Mouse (Mus musculus) heart, embryonic 12.5 days (tissue): ENCODE measurements around the gene Apol7b. TPM values are rescaled to one million over a fixed set of nuclear protein-coding genes. Genes with fewer than 3 reads are reported as not detected.
A peak's percentile ranks its signal among the peaks of the same experiment; 100 is the strongest.
"Not testable (repeated sequence)": the region's sequence is repeated elsewhere in the genome, so short reads cannot be mapped to it uniquely, and the experiment has no call there.

Experiments
- ATAC-seq: fragments of 200-750 bp; cut with Nextera tagmentation; 2 replicates; pipeline ENCODE4 v1.8.0; 2017; ENCODE audit warnings: moderate TSS enrichment, moderate library complexity; ENCODE audit not compliant: insufficient number of reproducible peaks, low FRiP score
- H3K27ac ChIP-seq: fragments of 300-500 bp; sonication (generic); 2 replicates; pipeline ENCODE4 v1.5.1; 2016; ENCODE audit warnings: mild to moderate bottlenecking, moderate library complexity; ENCODE audit not compliant: poor library complexity, severe bottlenecking
- H3K27me3 ChIP-seq: fragments of 300-500 bp; sonication (generic); replicated peaks from 2 replicates; pipeline ENCODE4 v1.6.1; 2016; ENCODE audit warnings: mild to moderate bottlenecking, moderate library complexity
- H3K36me3 ChIP-seq: fragments of 300-500 bp; sonication (generic); 2 replicates; pipeline ENCODE4 v1.6.1; 2016; ENCODE audit warnings: mild to moderate bottlenecking, moderate library complexity
- H3K4me1 ChIP-seq: fragments of 300-500 bp; sonication (generic); replicated peaks from 2 replicates; pipeline ENCODE4 v1.6.1; 2016; ENCODE audit warnings: mild to moderate bottlenecking
- H3K4me2 ChIP-seq: fragments of 300-500 bp; sonication (generic); 2 replicates; pipeline ENCODE4 v1.6.1; 2016; ENCODE audit warnings: mild to moderate bottlenecking, moderate library complexity
- H3K4me3 ChIP-seq: fragments of 300-500 bp; sonication (generic); 2 replicates; pipeline ENCODE4 v1.5.1; 2016; ENCODE audit warnings: mild to moderate bottlenecking
- H3K9ac ChIP-seq: fragments of 300-500 bp; sonication (generic); 2 replicates; pipeline ENCODE4 v1.6.1; 2016; ENCODE audit warnings: mild to moderate bottlenecking, moderate library complexity
- H3K9me3 ChIP-seq: fragments of 300-500 bp; sonication (generic); replicated peaks from 2 replicates; pipeline ENCODE4 v1.6.1; 2016; ENCODE audit warnings: mild to moderate bottlenecking, moderate library complexity
- WGBS: fragments of 180-500 bp; shearing (Covaris S2); methylation state at CpG from one replicate; pipeline ENCODE4 v1.1.7; 2016; 5-methylcytosine and 5-hydroxymethylcytosine counted together
- polyA plus RNA-seq: library from polyadenylated mRNA; unstranded; fragments of >200 nt; fragmentation: Nextera tagmentation; extraction: Ambion mirVana; gene quantifications from 2 replicates; pipeline ENCODE4 v1.2.1, GENCODE M21; 2016

The Apol7b gene
- polyA plus RNA-seq, 1 experiment from 2014 or later = not detected

DNA sequence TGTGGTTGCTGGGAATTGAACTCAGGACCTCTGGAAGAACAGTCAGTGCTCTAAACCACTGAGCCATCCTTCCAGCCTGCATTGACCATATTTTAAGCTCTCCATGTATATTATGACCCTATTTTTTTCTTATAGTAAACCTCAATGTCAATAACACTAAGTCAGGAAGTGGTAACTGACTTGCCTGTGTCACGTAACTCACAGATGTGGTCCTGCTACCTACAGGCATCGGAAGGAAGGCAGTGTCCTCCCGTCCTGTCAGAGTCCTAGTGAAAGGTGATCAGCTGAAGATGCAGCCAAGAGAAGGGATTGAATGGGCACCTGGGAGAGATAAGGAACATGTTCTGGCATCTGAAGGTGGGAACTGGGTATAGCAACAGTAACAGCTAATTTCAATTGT lies 27.6 kb downstream of the Apol7b start:
- WGBS = no CpG with 5 or more reads among the region's 3 CpGs
- not testable (repeated sequence) for H3K9ac ChIP-seq

DNA sequence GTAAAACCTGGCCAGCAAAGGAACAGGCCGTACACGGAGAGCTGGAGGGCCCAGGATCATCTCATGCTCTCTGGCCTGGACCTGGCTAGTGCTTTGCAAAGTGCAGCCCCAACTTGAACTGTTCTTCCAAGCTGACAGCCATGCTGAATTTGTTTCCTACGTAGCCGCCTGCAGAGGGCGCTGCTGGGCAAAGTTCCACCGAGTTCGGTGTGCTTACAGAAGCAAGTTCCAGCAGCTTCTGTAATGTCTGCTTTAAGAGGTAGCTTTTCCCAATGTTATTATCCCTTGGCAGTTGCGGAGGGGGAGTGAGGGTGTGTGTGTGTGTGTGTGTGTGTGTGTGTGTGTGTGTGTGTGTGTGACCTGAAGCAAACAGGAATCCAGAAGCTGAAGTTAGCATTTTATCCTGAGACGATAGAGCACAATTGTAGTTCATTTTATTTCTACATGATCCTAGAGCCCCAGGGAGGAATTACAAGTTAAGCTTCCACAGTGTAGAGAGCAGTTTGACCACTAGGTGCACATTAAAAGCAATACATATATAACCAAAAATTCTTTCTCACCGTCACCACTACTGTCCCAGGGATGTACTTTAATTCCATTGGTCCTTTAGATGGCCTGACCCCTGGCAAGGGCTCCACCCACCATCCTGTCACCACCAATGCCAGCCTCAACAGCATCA lies 30.5 kb downstream of the Apol7b start:
- H3K4me3 ChIP-seq, H3K36me3 ChIP-seq, H3K4me1 ChIP-seq, H3K9me3 ChIP-seq, H3K27ac ChIP-seq, H3K4me2 ChIP-seq, ATAC-seq, H3K9ac ChIP-seq, H3K27me3 ChIP-seq: not testable (repeated sequence)
- WGBS = 15% methylated on average over 3 of the region's 10 CpGs

More for the DNA sequence above, 27.6 kb downstream of the Apol7b start:
- ATAC-seq, H3K9me3 ChIP-seq, H3K36me3 ChIP-seq, H3K27ac ChIP-seq, H3K27me3 ChIP-seq, H3K4me2 ChIP-seq, H3K4me3 ChIP-seq, H3K4me1 ChIP-seq: not testable (repeated sequence)

DNA sequence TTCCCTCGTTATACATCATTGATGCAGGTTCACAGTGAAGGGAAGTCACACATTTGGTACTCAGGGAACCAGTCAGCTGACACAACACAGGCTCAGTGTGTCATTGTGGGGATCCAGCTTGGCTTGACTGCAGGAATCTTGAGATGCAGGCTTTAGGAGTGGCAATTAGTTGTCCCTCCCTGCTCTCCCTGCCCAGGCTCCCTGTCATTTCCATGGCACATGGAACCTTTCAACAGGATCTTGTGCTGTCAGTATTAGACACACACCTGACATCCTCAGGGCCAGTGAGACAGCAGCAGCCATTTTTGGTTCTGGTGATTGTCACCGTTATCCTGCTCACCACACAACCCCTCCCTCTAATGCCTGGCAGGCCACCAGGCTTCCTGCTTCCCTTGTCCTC lies 31.6 kb downstream of the Apol7b start:
- H3K4me2 ChIP-seq, H3K27ac ChIP-seq, H3K9ac ChIP-seq, H3K36me3 ChIP-seq, H3K4me1 ChIP-seq, H3K4me3 ChIP-seq, ATAC-seq, H3K27me3 ChIP-seq, H3K9me3 ChIP-seq: not testable (repeated sequence)
- WGBS = 47% methylated on average over 2 of the region's 2 CpGs

DNA sequence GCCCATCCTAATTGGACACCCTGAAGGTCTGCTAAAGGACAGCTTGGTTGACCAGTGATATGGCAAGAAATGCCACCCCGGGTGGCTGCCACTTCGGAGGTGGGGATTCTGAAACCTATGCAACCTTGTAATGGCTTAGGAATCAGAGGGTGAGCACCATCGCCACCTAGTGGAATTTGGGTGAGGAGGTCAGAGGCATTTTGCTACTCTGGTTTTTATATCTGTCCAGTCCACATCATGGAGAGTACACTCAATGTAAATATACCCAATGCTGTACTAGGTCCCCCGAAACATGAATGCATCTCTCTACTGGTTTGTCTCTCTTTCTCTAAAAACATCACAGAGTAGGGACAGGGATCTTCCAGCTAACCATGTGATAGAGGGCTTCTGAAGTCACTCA lies 34.6 kb downstream of the Apol7b start:
- not testable (repeated sequence) for ATAC-seq, H3K36me3 ChIP-seq, H3K9me3 ChIP-seq, H3K27ac ChIP-seq, H3K9ac ChIP-seq, H3K27me3 ChIP-seq, H3K4me3 ChIP-seq, H3K4me1 ChIP-seq, H3K4me2 ChIP-seq
- 33% methylated on average over 4 of the region's 4 CpGs for WGBS

DNA sequence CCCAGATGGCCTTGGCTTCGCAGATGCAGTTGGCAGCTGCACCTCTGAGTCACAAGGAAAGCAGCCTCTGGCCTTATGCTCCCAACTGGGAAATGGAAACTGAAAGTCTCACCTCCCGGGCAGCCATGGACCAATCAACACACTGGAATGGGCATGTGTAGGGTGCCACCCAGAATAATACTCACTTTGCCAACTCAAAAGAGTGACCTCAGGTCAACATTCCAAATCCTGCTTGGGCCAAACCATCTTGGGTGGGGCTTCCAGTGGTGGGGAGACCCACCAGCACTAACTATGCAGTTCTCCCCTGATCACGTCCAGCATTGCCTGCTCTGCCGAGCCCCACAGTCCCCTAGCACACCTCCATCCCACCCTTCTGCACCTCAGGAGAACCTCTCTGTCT lies 36.3 kb downstream of the Apol7b start, which contains the start of gene Apol9a:
Gene Apol9a, minus strand, starts transcription at position 101 of the 400 bp plus-strand sequence.
- H3K27ac ChIP-seq, H3K4me3 ChIP-seq, H3K9ac ChIP-seq, H3K36me3 ChIP-seq, H3K4me2 ChIP-seq, H3K9me3 ChIP-seq, ATAC-seq, H3K4me1 ChIP-seq: not testable (repeated sequence)
- 82% methylated on average over 2 of the region's 4 CpGs for WGBS
- peaks cover 17% of the 10 kb centered on the region; the same call in 1 of the 2 replicates for H3K27me3 ChIP-seq

DNA sequence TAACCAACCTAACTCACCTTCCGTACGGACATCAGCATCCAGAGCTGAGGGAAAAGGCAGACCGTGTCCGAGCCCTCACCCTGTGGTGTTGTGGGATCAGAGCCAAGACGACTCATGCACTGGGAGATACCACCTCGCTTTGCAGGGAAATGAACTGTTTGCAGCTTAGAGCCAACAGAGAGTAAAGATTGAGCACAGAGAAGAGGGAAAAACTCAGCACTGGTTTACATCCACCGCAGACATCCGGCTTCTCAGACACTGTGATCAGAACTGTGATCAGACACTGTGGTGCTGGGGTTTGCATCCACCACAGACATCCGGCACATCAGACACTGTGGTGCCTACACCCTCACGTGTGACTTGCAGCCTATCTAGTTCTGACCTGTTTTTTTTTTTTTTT lies 40.9 kb downstream of the Apol7b start:
- not testable (repeated sequence) for H3K27ac ChIP-seq, H3K9ac ChIP-seq, H3K4me3 ChIP-seq, H3K4me1 ChIP-seq, H3K4me2 ChIP-seq, H3K36me3 ChIP-seq, H3K9me3 ChIP-seq
- 0 out of 2 replicates have a peak, but pooled peaks have one; percentile 52 for ATAC-seq
- H3K27me3 ChIP-seq = peaks cover 28% of the 10 kb centered on the region
- 41% methylated on average over 10 of the region's 10 CpGs for WGBS

DNA sequence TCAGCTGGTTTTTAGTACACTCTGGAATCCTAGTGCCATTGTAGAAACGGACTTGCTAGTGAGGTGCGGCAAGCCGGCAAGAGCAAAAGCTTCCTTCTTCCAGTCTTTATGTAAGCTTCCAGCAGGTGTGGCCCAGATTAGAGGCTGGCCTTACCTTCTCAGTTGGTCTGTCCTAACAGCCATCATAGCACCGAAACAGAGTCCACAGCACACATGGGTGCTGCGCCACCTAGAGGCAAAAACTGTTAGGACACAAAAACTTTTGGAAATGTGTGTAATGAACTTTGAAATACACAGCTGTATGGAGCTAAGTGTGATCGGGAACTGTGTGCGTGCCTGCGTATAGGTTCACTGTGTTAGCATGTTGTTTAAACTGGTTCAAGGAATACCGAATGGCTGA lies 48.3 kb downstream of the Apol7b start, which contains the start of gene Apol7a:
Gene Apol7a, minus strand, starts transcription at position 84 of the 400 bp plus-strand sequence.
- not testable (repeated sequence) for H3K9ac ChIP-seq, H3K4me3 ChIP-seq, H3K36me3 ChIP-seq, H3K9me3 ChIP-seq, H3K27ac ChIP-seq, ATAC-seq, H3K4me2 ChIP-seq
- 58% methylated on average over 9 of the region's 9 CpGs for WGBS
- peaks cover 28% of the 10 kb centered on the region for H3K27me3 ChIP-seq
- H3K4me1 ChIP-seq = peaks cover 15% of the 10 kb centered on the region

DNA sequence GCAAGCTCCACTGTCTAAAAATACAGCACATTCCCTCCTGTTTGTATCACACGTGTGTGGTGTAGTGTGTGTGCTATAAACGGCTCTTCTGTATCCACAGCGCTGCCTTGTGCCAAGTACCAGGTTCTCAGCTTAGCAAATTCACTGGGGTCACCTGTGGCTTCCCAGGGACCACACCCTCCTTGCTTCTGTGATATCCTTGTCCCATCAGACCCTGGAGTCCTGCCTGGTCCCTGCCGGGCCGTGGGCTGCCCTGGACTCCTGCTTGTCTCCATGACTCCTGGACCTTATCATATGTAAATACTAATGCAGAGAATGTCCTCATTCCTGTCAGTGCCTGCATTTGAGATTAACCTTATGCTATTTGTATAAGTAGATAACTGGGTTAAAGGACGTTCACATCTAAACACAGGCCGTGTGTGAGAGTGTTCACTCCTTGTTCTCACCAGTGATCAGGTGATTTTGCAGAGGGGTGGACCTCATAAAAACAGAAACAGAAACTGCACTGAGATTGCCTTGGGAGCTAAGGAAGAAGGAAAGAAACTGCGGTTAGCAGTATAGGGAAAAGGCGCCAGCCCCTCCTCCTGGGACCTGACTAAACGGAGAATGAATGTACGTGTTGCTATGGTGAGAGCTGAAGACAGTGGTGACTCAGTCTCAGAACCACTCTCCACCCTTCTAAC lies 49.7 kb downstream of the Apol7b start:
- 34% methylated on average over 11 of the region's 11 CpGs for WGBS
- Histone ChIP-seq H3K4me1 (peaks cover 15% of the 10 kb centered on the region), H3K27me3 (peaks cover 20% of the 10 kb centered on the region)
- not testable (repeated sequence) for H3K9me3 ChIP-seq, H3K36me3 ChIP-seq, H3K4me3 ChIP-seq, H3K4me2 ChIP-seq, H3K9ac ChIP-seq, H3K27ac ChIP-seq
- peak; percentile 83 for ATAC-seq

DNA sequence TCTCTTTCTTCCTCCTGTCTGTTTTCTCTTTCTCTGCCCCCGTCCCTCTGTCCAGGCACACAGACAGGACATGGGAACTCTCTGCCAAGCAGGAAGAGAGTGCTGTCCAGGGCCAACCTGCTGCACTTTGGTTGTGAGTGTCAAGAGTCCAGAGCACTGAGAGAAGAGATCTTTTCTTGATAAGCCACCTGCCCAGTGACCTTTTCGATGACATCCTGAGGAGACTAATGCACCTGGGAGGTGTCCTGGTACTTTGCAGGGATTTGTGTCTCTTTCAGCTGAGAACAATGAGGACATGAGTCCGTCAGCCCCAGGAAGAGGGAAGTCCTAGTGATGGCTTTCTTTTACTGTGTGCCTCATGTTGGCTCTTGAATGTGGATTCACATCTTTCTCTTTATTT lies 53.5 kb downstream of the Apol7b start:
- peaks cover 15% of the 10 kb centered on the region for H3K4me1 ChIP-seq
- not testable (repeated sequence) for H3K27ac ChIP-seq, ATAC-seq, H3K4me2 ChIP-seq, H3K9me3 ChIP-seq, H3K9ac ChIP-seq, H3K36me3 ChIP-seq, H3K4me3 ChIP-seq
- H3K27me3 ChIP-seq = peaks cover 33% of the 10 kb centered on the region
- WGBS = 52% methylated on average over 3 of the region's 3 CpGs

DNA sequence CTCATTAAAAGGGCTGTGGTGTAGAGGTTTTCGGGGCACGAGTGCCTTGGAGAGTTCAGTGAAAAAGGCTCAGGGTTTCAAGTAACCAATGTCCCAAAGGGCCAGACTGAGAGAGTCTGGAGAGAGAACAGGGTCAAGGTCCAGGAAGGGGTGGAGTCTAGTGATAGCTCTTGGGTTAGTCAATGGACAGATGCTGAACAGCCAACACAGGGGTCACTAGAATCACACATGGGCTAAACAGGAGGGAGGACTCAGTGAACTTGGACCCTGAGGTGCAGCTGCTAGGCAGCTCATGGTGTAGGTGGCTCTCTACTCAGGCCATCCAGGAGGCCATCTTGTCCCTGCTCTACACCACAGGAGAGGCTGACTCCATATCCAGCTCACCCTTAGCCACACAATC lies 59.8 kb downstream of the Apol7b start:
- H3K27ac ChIP-seq = no peak overlapping the region
- H3K36me3 ChIP-seq = no peaks in the 10 kb centered on the region
- no peaks in the 10 kb centered on the region for H3K9me3 ChIP-seq
- ATAC-seq = no peak
- H3K9ac ChIP-seq = no peak overlapping the region
- peaks cover 33% of the 10 kb centered on the region for H3K27me3 ChIP-seq
- no peak overlapping the region for H3K4me3 ChIP-seq
- WGBS = 90% methylated on average over 2 of the region's 2 CpGs
- no peaks in the 10 kb centered on the region for H3K4me1 ChIP-seq
- no peak overlapping the region for H3K4me2 ChIP-seq

DNA sequence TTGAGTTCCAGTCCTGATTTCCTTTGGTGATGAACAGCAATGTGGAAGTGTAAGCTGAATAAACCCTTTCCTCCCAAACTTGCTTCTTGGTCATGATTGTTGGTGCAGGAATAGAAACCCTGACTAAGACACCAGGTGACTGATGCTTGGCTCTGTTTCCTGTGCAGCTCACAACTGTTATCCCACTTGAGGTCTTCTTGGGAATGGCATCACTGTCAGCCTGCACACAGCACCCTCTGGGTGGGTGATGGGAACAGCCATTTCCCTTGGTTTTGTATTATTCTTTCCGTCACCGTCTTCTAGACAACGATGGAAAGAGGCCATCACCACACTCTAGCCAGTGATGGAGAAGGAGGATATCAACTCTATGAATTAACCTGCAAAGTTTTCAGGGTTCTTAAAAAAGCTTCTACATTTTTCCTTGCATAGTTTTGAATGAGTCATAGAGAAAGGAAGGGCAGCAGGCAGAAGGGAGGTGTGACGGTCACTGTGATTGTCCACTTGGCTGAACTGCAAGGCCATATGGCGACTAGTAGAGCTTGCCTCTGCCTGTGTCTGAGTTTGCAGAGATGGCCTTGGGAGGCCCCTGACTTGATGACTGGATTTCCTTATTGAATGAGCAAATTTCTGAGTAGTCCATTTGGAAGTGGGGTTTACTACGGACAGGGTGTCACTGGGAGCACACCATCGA lies 62.8 kb downstream of the Apol7b start:
- Histone ChIP-seq H3K36me3 (no peaks in the 10 kb centered on the region), H3K4me1 (no peaks in the 10 kb centered on the region), H3K9ac (no peak overlapping the region), H3K4me2 (no peak overlapping the region), H3K4me3 (no peak overlapping the region), H3K27ac (no peak overlapping the region), H3K27me3 (peaks cover 17% of the 10 kb centered on the region), H3K9me3 (no peaks in the 10 kb centered on the region)
- no peak for ATAC-seq
- 82% methylated on average over 7 of the region's 7 CpGs for WGBS
